Mouse (Mus musculus) midbrain, embryonic 10.5 days (tissue): ENCODE results near the gene Lmcd1. TPM values are rescaled to one million over a fixed set of nuclear protein-coding genes. Genes with fewer than 3 reads are reported as not detected.
"Not testable (repeated sequence)": the region's sequence is repeated elsewhere in the genome, so short reads cannot be mapped to it uniquely, and the experiment has no call there.

ENCODE experiments used
- DNase-seq: peaks from one replicate; pipeline ENCODE4 v3.0.0-alpha.2; 2017; ENCODE audit warnings: low spot score
- H3K27ac ChIP-seq: fragments of 300-500 bp; sonication (generic); replicated peaks from 2 replicates; pipeline ENCODE4 v1.5.1; 2016; ENCODE audit warnings: mild to moderate bottlenecking
- H3K27me3 ChIP-seq: fragments of 300-500 bp; sonication (generic); 2 replicates; pipeline ENCODE4 v1.6.1; 2016; ENCODE audit warnings: low read depth, mild to moderate bottlenecking; ENCODE audit not compliant: poor library complexity, severe bottlenecking
- H3K36me3 ChIP-seq: fragments of 300-500 bp; sonication (generic); 2 replicates; pipeline ENCODE4 v1.6.1; 2016; ENCODE audit warnings: mild to moderate bottlenecking, moderate library complexity
- H3K4me1 ChIP-seq: fragments of 300-500 bp; sonication (generic); 2 replicates; pipeline ENCODE4 v1.6.1; 2016
- H3K4me3 ChIP-seq: fragments of 300-500 bp; sonication (generic); 2 replicates; pipeline ENCODE4 v1.5.1; 2016; ENCODE audit warnings: mild to moderate bottlenecking, moderate library complexity
- H3K9me3 ChIP-seq: fragments of 300-500 bp; sonication (generic); replicated peaks from 2 replicates; pipeline ENCODE4 v1.6.1; 2016; ENCODE audit warnings: mild to moderate bottlenecking
- WGBS: fragments of 180-500 bp; shearing (Covaris S2); methylation state at CpG from one replicate; pipeline ENCODE4 v1.1.7; 2016; 5-methylcytosine and 5-hydroxymethylcytosine counted together
- polyA plus RNA-seq: library from polyadenylated mRNA; unstranded; fragments of >200 nt; fragmentation: Nextera tagmentation; extraction: Ambion mirVana; gene quantifications from 2 replicates; pipeline ENCODE4 v1.2.1, GENCODE M21; 2016

Lmcd1 gene
- polyA plus RNA-seq, result 0.95 and 1.8 TPM in 2 replicates

- Histone ChIP-seq H3K9me3 (no peaks in the 10 kb centered on the region), H3K4me1 (peaks cover 16% of the 10 kb centered on the region), H3K36me3 (no peaks in the 10 kb centered on the region), H3K27me3 (peaks cover 25% of the 10 kb centered on the region), H3K4me3 (peak within 1 kb of the TSS; percentile 47), H3K27ac (0 out of 2 replicates have a peak within 1 kb of the TSS, but pooled peaks have one; percentile 46)
- peak; percentile 84 for DNase-seq
- 4% methylated on average over 21 of the region's 21 CpGs for WGBS
Measured at GRCm38 (mm10) chr6:112273501-112274205, at the start of gene Lmcd1. Gene Lmcd1, plus strand, starts transcription at chr6:112273758.

- 81% methylated on average over 13 of the region's 13 CpGs for WGBS
- H3K27ac ChIP-seq, result no peak overlapping the region
- no peak for DNase-seq
Measured at GRCm38 (mm10) chr6:112223877-112224632, 49.5 kb upstream of the Lmcd1 start.

GRCm38 (mm10) chr6:112236775-112237174 lies 36.8 kb upstream of the Lmcd1 start:
- no peak for DNase-seq
- WGBS, result 91% methylated on average over 1 of the region's 1 CpGs

More at GRCm38 (mm10) chr6:112223877-112224632, 49.5 kb upstream of the Lmcd1 start:
- no peaks in the 10 kb centered on the region for H3K27me3 ChIP-seq
- H3K4me1 ChIP-seq, result no peaks in the 10 kb centered on the region
- no peaks in the 10 kb centered on the region for H3K36me3 ChIP-seq
- H3K4me3 ChIP-seq, result no peak overlapping the region
- no peaks in the 10 kb centered on the region for H3K9me3 ChIP-seq

GRCm38 (mm10) chr6:112242216-112242615 lies 31.3 kb upstream of the Lmcd1 start:
- no peaks in the 10 kb centered on the region for H3K27me3 ChIP-seq
- 69% methylated on average over 2 of the region's 2 CpGs for WGBS
- H3K4me3 ChIP-seq, result no peak overlapping the region
- H3K27ac ChIP-seq, result no peak overlapping the region
- H3K4me1 ChIP-seq, result no peaks in the 10 kb centered on the region
- H3K36me3 ChIP-seq, result no peaks in the 10 kb centered on the region
- no peak for DNase-seq
- H3K9me3 ChIP-seq, result no peaks in the 10 kb centered on the region

More at GRCm38 (mm10) chr6:112236775-112237174, 36.8 kb upstream of the Lmcd1 start:
- H3K36me3 ChIP-seq, result no peaks in the 10 kb centered on the region
- H3K4me3 ChIP-seq, result no peak overlapping the region
- H3K27me3 ChIP-seq, result no peaks in the 10 kb centered on the region
- H3K4me1 ChIP-seq, result no peaks in the 10 kb centered on the region
- H3K9me3 ChIP-seq, result no peaks in the 10 kb centered on the region
- no peak overlapping the region for H3K27ac ChIP-seq

- 89% methylated on average over 4 of the region's 4 CpGs for WGBS
- no peaks in the 10 kb centered on the region for H3K27me3 ChIP-seq
- DNase-seq, result no peak
- H3K9me3 ChIP-seq, result no peaks in the 10 kb centered on the region
- H3K36me3 ChIP-seq, result no peaks in the 10 kb centered on the region
- H3K4me1 ChIP-seq, result no peaks in the 10 kb centered on the region
- H3K27ac ChIP-seq, result no peak overlapping the region
- no peak overlapping the region for H3K4me3 ChIP-seq
Measured at GRCm38 (mm10) chr6:112245639-112246038, 27.9 kb upstream of the Lmcd1 start.

- no peaks in the 10 kb centered on the region for H3K4me1 ChIP-seq
- DNase-seq, result no peak
- no peaks in the 10 kb centered on the region for H3K36me3 ChIP-seq
- no peaks in the 10 kb centered on the region for H3K9me3 ChIP-seq
- 89% methylated on average over 1 of the region's 1 CpGs for WGBS
- H3K27ac ChIP-seq, result no peak overlapping the region
- no peaks in the 10 kb centered on the region for H3K27me3 ChIP-seq
- no peak overlapping the region for H3K4me3 ChIP-seq
Measured at GRCm38 (mm10) chr6:112246636-112247035, 26.9 kb upstream of the Lmcd1 start.

- DNase-seq, H3K4me1 ChIP-seq, H3K27me3 ChIP-seq, H3K4me3 ChIP-seq, H3K27ac ChIP-seq, H3K9me3 ChIP-seq, H3K36me3 ChIP-seq: not testable (repeated sequence)
- WGBS, result 83% methylated on average over 3 of the region's 3 CpGs
Measured at GRCm38 (mm10) chr6:112253943-112254342, 19.6 kb upstream of the Lmcd1 start.

GRCm38 (mm10) chr6:112254967-112255366 lies 18.6 kb upstream of the Lmcd1 start:
- H3K4me3 ChIP-seq, result no peak overlapping the region
- 86% methylated on average over 2 of the region's 2 CpGs for whole genome bisulfite sequencing
- H3K4me1 ChIP-seq, result no peaks in the 10 kb centered on the region
- no peaks in the 10 kb centered on the region for H3K9me3 ChIP-seq
- H3K27ac ChIP-seq, result no peak overlapping the region
- H3K27me3 ChIP-seq, result no peaks in the 10 kb centered on the region
- H3K36me3 ChIP-seq, result no peaks in the 10 kb centered on the region
- no peak for DNase-seq

- Histone ChIP-seq H3K4me1 (no peaks in the 10 kb centered on the region), H3K27me3 (no peaks in the 10 kb centered on the region), H3K4me3 (no peak overlapping the region), H3K9me3 (no peaks in the 10 kb centered on the region), H3K36me3 (no peaks in the 10 kb centered on the region), H3K27ac (no peak overlapping the region)
- WGBS, result 88% methylated on average over 11 of the region's 11 CpGs
- no peak for DNase-seq
Measured at GRCm38 (mm10) chr6:112255388-112256225, 18.0 kb upstream of the Lmcd1 start.

GRCm38 (mm10) chr6:112256599-112256998 lies 17.0 kb upstream of the Lmcd1 start:
- no peaks in the 10 kb centered on the region for H3K4me1 ChIP-seq
- WGBS, result 89% methylated on average over 6 of the region's 6 CpGs
- no peaks in the 10 kb centered on the region for H3K27me3 ChIP-seq
- no peaks in the 10 kb centered on the region for H3K9me3 ChIP-seq
- H3K4me3 ChIP-seq, result no peak overlapping the region
- no peaks in the 10 kb centered on the region for H3K36me3 ChIP-seq
- H3K27ac ChIP-seq, result no peak overlapping the region
- DNase-seq, result no peak

- no peak overlapping the region for H3K27ac ChIP-seq
- DNase-seq, result no peak
- no peaks in the 10 kb centered on the region for H3K9me3 ChIP-seq
- no peaks in the 10 kb centered on the region for H3K36me3 ChIP-seq
- H3K4me3 ChIP-seq, result no peak overlapping the region
- no peaks in the 10 kb centered on the region for H3K27me3 ChIP-seq
- H3K4me1 ChIP-seq, result no peaks in the 10 kb centered on the region
Measured at GRCm38 (mm10) chr6:112261089-112261488, 12.5 kb upstream of the Lmcd1 start.

- WGBS, result 90% methylated on average over 1 of the region's 1 CpGs
- DNase-seq, result no peak
- Histone ChIP-seq H3K36me3 (no peaks in the 10 kb centered on the region), H3K9me3 (no peaks in the 10 kb centered on the region), H3K27me3 (no peaks in the 10 kb centered on the region), H3K27ac (no peak overlapping the region), H3K4me1 (no peaks in the 10 kb centered on the region), H3K4me3 (no peak overlapping the region)
Measured at GRCm38 (mm10) chr6:112264321-112264720, 9.2 kb upstream of the Lmcd1 start.
